Mouse (Mus musculus) neural tube, embryonic 13.5 days (tissue): ENCODE measurements at regions not wholly inside any gene's neighbourhood (a gene's known extent, or its start where the extent isn't known, plus 50 kb on each side); places are given as distances from the start of the nearest gene placed in this dataset.

Source experiments
- ATAC-seq: fragments of 200-750 bp; cut with Nextera tagmentation; 2 replicates; pipeline ENCODE4 v1.8.0; 2017; ENCODE audit warnings: low read depth, mild to moderate bottlenecking, moderate TSS enrichment, moderate library complexity
- H3K27ac ChIP-seq: fragments of 300-500 bp; sonication (generic); replicated peaks from 2 replicates; pipeline ENCODE4 v1.5.1; 2015; ENCODE audit warnings: moderate library complexity, mild to moderate bottlenecking, inconsistent platforms
- H3K27me3 ChIP-seq: fragments of 300-500 bp; sonication (generic); 2 replicates; pipeline ENCODE4 v1.6.1; 2015; ENCODE audit warnings: mild to moderate bottlenecking, inconsistent platforms
- H3K36me3 ChIP-seq: fragments of 300-500 bp; sonication (generic); 2 replicates; pipeline ENCODE4 v1.6.1; 2015; ENCODE audit warnings: mild to moderate bottlenecking, inconsistent platforms
- H3K4me1 ChIP-seq: fragments of 300-500 bp; sonication (generic); replicated peaks from 2 replicates; pipeline ENCODE4 v1.6.1; 2015; ENCODE audit warnings: inconsistent platforms
- H3K4me2 ChIP-seq: fragments of 300-500 bp; sonication (generic); 2 replicates; pipeline ENCODE4 v1.6.1; 2015; ENCODE audit warnings: inconsistent platforms, mild to moderate bottlenecking, moderate library complexity
- H3K4me3 ChIP-seq: fragments of 300-500 bp; sonication (generic); 2 replicates; pipeline ENCODE4 v1.5.1; 2015; ENCODE audit warnings: mild to moderate bottlenecking, inconsistent platforms
- H3K9ac ChIP-seq: fragments of 300-500 bp; sonication (generic); 2 replicates; pipeline ENCODE4 v1.6.1; 2015; ENCODE audit warnings: moderate library complexity, mild to moderate bottlenecking, inconsistent platforms
- H3K9me3 ChIP-seq: fragments of 300-500 bp; sonication (generic); 2 replicates; pipeline ENCODE4 v1.6.1; 2016; ENCODE audit warnings: inconsistent platforms
- WGBS: fragments of 180-500 bp; shearing (Covaris S2); methylation state at CpG from one replicate; pipeline ENCODE4 v1.1.7; 2015; 5-methylcytosine and 5-hydroxymethylcytosine counted together

GRCm38 (mm10) chr7:134610159-134610558, 60.3 kb upstream of the Dock1 start:
- H3K9ac ChIP-seq = no peak overlapping the region
- no peaks in the 10 kb centered on the region for H3K36me3 ChIP-seq
- H3K4me2 ChIP-seq = no peak overlapping the region
- no peak overlapping the region for H3K4me3 ChIP-seq
- ATAC-seq = no peak
- no peaks in the 10 kb centered on the region for H3K9me3 ChIP-seq
- peaks cover 39% of the 10 kb centered on the region for H3K4me1 ChIP-seq
- H3K27me3 ChIP-seq = 0 out of 2 replicates have a peak, but pooled peaks cover 4% of the 10 kb centered on the region
- WGBS = 75% methylated on average over 2 of the region's 2 CpGs
- no peak overlapping the region for H3K27ac ChIP-seq

GRCm38 (mm10) chr7:134611371-134611770, 59.1 kb upstream of the Dock1 start:
- WGBS = 28% methylated on average over 9 of the region's 9 CpGs
- peaks cover 4% of the 10 kb centered on the region; the same call in 1 of the 2 replicates for H3K27me3 ChIP-seq
- H3K27ac ChIP-seq = 0 out of 2 replicates have a peak overlapping the region, but pooled peaks have one; percentile 11
- ATAC-seq = no peak
- H3K4me3 ChIP-seq = no peak overlapping the region
- H3K4me1 ChIP-seq = peaks cover 39% of the 10 kb centered on the region
- no peaks in the 10 kb centered on the region for H3K9me3 ChIP-seq
- H3K4me2 ChIP-seq = no peak overlapping the region
- H3K9ac ChIP-seq = no peak overlapping the region
- no peaks in the 10 kb centered on the region for H3K36me3 ChIP-seq

DNA sequence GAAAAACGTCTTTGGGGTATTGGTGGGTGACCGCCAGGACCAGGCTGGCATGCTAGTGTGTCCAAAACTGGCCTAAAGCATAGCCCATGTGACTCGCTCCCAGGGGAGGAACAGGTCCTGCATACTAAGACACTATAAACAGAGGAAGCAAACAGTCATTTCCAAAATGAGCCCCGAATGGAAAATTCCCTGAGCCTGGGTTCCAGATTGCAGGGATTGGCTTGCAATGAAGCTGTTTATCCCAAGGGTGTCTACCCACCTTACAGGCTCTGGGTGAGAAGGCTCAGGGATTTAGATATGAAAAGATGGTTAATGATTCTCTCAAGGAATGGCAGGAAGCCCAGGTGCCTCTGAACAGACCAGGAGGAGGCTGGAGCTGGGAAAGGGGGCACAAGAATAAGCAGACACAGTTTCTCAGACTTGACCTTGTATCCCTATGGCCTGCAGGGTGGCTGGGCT, 58.2 kb upstream of the Dock1 start:
- ATAC-seq = no peak
- H3K4me1 ChIP-seq = peaks cover 39% of the 10 kb centered on the region
- H3K27me3 ChIP-seq = peaks cover 4% of the 10 kb centered on the region; the same call in 1 of the 2 replicates
- 0 out of 2 replicates have a peak overlapping the region, but pooled peaks have one; percentile 6 for H3K27ac ChIP-seq
- WGBS = 57% methylated on average over 4 of the region's 4 CpGs
- no peak overlapping the region for H3K9ac ChIP-seq
- no peaks in the 10 kb centered on the region for H3K36me3 ChIP-seq
- no peak overlapping the region for H3K4me3 ChIP-seq
- H3K4me2 ChIP-seq = no peak overlapping the region
- H3K9me3 ChIP-seq = no peaks in the 10 kb centered on the region

DNA sequence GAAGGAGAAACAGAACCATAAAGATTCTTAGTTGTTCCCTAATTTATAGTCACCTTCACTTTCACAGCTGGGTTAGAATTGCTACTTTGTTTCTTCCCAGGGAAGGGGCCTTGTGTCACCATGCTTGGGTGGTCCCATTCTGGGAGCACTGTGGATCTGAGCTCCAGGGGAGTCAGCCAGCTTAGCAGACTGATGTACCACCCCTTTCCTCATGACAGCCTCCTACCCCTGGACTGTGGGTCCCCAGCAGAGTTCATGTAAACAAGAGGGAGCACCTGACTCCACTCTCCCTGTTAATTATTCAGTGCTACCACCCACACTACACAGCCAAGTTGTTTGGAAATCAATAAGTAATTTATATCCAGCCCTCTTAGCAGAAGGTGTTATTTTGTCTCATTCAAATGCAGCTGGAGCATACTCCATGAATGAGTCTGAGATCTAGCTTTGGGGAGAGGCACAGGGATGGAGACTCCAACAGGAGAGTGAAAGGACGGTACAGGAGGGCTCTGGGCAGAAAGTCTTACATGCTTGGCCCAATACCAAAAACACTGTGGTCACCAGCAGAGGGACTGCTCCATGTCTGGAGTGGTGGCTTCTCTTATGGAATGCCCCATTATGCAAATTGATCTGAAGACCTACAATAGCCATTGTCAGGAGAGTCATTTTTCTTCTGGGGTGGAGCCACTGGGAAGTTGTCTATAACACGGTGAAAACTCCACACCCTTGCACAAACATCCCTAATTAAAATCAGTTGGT, 51.1 kb upstream of the Dock1 start:
- peak; percentile 40; the same call in 1 of the 2 replicates for ATAC-seq
- Histone ChIP-seq H3K4me1 (peaks cover 12% of the 10 kb centered on the region), H3K27ac (no peak overlapping the region), H3K27me3 (no peaks in the 10 kb centered on the region; the same call in 1 of the 2 replicates), H3K4me3 (no peak overlapping the region), H3K36me3 (no peaks in the 10 kb centered on the region), H3K9ac (no peak overlapping the region), H3K9me3 (no peaks in the 10 kb centered on the region), H3K4me2 (no peak overlapping the region)
- WGBS = 8% methylated on average over 2 of the region's 2 CpGs

- no peak for ATAC-seq
- H3K27ac ChIP-seq = no peak overlapping the region
- 82% methylated on average over 5 of the region's 5 CpGs for WGBS
- H3K4me1 ChIP-seq = peaks cover 12% of the 10 kb centered on the region
- H3K4me2 ChIP-seq = no peak overlapping the region
- no peak overlapping the region for H3K4me3 ChIP-seq
- no peaks in the 10 kb centered on the region for H3K9me3 ChIP-seq
- no peaks in the 10 kb centered on the region; the same call in 1 of the 2 replicates for H3K27me3 ChIP-seq
- H3K9ac ChIP-seq = no peak overlapping the region
- no peaks in the 10 kb centered on the region for H3K36me3 ChIP-seq
Measured at GRCm38 (mm10) chr7:134620006-134620405, 50.4 kb upstream of the Dock1 start.
